Mouse (Mus musculus) cerebellum, postnatal 25 days (tissue): ENCODE measurements at regions not wholly inside any gene's neighbourhood (a gene's known extent, or its start where the extent isn't known, plus 50 kb on each side); places are given as distances from the start of the nearest gene placed in this dataset.
A peak's percentile ranks its signal among the peaks of the same experiment; 100 is the strongest.

Source experiments
- DNase-seq, 2 experiments: peaks; one replicate each; pipeline ENCODE4 v3.0.0; 2021; ENCODE audit warnings: mixed read lengths in 2 of 2

- DNase-seq, result no peak
Observed at GRCm38 (mm10) chr3:35104884-35105283, 454.7 kb downstream of the Sox2 start.

- no peak for DNase-seq
Observed at GRCm38 (mm10) chr3:35106097-35106496, 455.9 kb downstream of the Sox2 start.

GRCm38 (mm10) chr3:35133477-35133876 is 483.3 kb downstream of the Sox2 start:
- no peak for DNase-seq

- peak; percentile 10 to 30 for DNase-seq
Observed at GRCm38 (mm10) chr3:35141500-35142220, 491.5 kb downstream of the Sox2 start.

GRCm38 (mm10) chr3:35142683-35143082 is 492.5 kb downstream of the Sox2 start:
- DNase-seq, result no peak

- DNase-seq, result no peak
Observed at GRCm38 (mm10) chr3:35145569-35145968, 495.4 kb downstream of the Sox2 start.

- DNase-seq, result peak in 1 of 2 experiments; percentile 28
Observed at GRCm38 (mm10) chr3:35146681-35147080, 496.5 kb downstream of the Sox2 start.

GRCm38 (mm10) chr3:35149251-35149691 is 499.1 kb downstream of the Sox2 start:
- peak; percentile 41 to 50 for DNase-seq

GRCm38 (mm10) chr3:35152191-35152590 is 502.0 kb downstream of the Sox2 start:
- DNase-seq, result peak in 1 of 2 experiments; percentile 27

GRCm38 (mm10) chr3:35154266-35154665 is 504.1 kb downstream of the Sox2 start:
- DNase-seq, result no peak

- DNase-seq, result no peak
Observed at GRCm38 (mm10) chr3:35168676-35169075, 518.5 kb downstream of the Sox2 start.

- no peak for DNase-seq
Observed at GRCm38 (mm10) chr3:35178759-35179440, 528.7 kb downstream of the Sox2 start.

- no peak for DNase-seq
Observed at GRCm38 (mm10) chr3:35208526-35208925, 545.4 kb upstream of the Atp11b start.

- no peak for DNase-seq
Observed at GRCm38 (mm10) chr3:35219394-35219793, 534.5 kb upstream of the Atp11b start.

GRCm38 (mm10) chr3:35221183-35221582 is 532.7 kb upstream of the Atp11b start:
- no peak for DNase-seq

- DNase-seq, result no peak
Observed at GRCm38 (mm10) chr3:35222251-35222650, 531.7 kb upstream of the Atp11b start.

GRCm38 (mm10) chr3:35225051-35225701 is 528.7 kb upstream of the Atp11b start:
- DNase-seq, result peak in 1 of 2 experiments; percentile 19

GRCm38 (mm10) chr3:35225774-35226365 is 528.0 kb upstream of the Atp11b start:
- no peak for DNase-seq

- no peak for DNase-seq
Observed at GRCm38 (mm10) chr3:35231158-35231928, 522.6 kb upstream of the Atp11b start.

- DNase-seq, result no peak
Observed at GRCm38 (mm10) chr3:35232487-35232886, 521.4 kb upstream of the Atp11b start.

GRCm38 (mm10) chr3:35235066-35235465 is 518.8 kb upstream of the Atp11b start:
- no peak for DNase-seq

- DNase-seq, result no peak
Observed at GRCm38 (mm10) chr3:35235772-35236171, 518.1 kb upstream of the Atp11b start.
